16 mouse cellular contexts compared by ENCODE assay signal in the genomic region with DNA sequence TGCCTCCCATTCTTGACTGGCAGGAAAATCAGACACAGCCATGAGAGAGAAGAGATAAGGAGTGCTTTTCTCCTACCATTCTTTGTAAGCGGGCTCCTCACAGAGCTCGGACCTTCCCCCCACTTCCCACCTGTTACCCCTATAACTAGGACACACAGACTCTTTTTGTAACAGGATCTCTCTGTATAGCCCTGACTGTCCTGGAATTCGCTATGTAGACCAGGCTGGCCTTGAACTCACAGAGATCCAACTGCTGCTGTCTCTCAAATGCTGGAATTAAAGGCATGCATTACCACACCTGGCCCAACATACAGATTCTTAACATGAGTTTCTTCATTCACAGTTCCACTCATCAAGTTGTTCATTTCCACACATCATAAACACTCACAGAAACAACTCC. TPM values are rescaled to one million over a fixed set of nuclear protein-coding genes. Genes with fewer than 3 reads are reported as not detected.
A peak's percentile ranks its signal among the peaks of the same experiment; 100 is the strongest.
DNase-seq lines count a peak whose midpoint lies in the region; ATAC-seq and TF ChIP-seq lines count a peak whose summit lies in the region.
"Had no signal": no experiment of that assay in that cellular context is flagged by ENCODE, and none has a peak within 500 bp of the region (broad histone marks: within the 10 kb centered on the region; RNA-seq: fewer than 3 reads in every experiment).

No protein-coding gene starts in this region.

- no peaks in the 10 kb centered on the region for H3K27me3 ChIP-seq in heart, embryonic 14.5 days (ENCODE audit: control insufficient read depth, insufficient read depth, low read length)
- no peaks in the 10 kb centered on the region for H3K27me3 ChIP-seq in stomach, embryonic 14.5 days (ENCODE audit: control insufficient read depth, insufficient read depth, low read length)
- H3K27me3 ChIP-seq in stomach, postnatal 0 days (ENCODE audit: control insufficient read depth, insufficient read depth, low read length), result no peaks in the 10 kb centered on the region
- no peaks in the 10 kb centered on the region for H3K27me3 ChIP-seq in limb, embryonic 14.5 days (ENCODE audit: control insufficient read depth, insufficient read depth, low read length)

- peak overlapping the region; percentile 92 for H3K9ac ChIP-seq in heart, embryonic 14.5 days (ENCODE audit: low read length)
- no peak overlapping the region for H3K9ac ChIP-seq in stomach, embryonic 14.5 days (replicated peaks; ENCODE audit: low read depth, low read length)
- H3K9ac ChIP-seq in stomach, postnatal 0 days (ENCODE audit: low read length), result no peak overlapping the region
- H3K9ac ChIP-seq in limb, embryonic 14.5 days (ENCODE audit: low read depth, low read length, severe bottlenecking), result peak overlapping the region; percentile 81; the same call in 1 of the 2 replicates

- peaks cover 19 to 41% of the 10 kb centered on the region in 2 experiments for H3K4me1 ChIP-seq in heart, embryonic 14.5 days (ENCODE audit: control insufficient read depth in 2 of 2, insufficient read depth in 2 of 2, low read length in 2 of 2)
- 0 out of 2 replicates have a peak, but pooled peaks cover 8% of the 10 kb centered on the region for H3K4me1 ChIP-seq in stomach, embryonic 14.5 days (ENCODE audit: control insufficient read depth, insufficient read depth, low read length)
- no peaks in the 10 kb centered on the region for H3K4me1 ChIP-seq in stomach, postnatal 0 days (replicated peaks; ENCODE audit: control insufficient read depth, insufficient read depth)
- H3K4me1 ChIP-seq in limb, embryonic 14.5 days (ENCODE audit: control insufficient read depth, insufficient read depth, low read length), result peaks cover 26% of the 10 kb centered on the region

- WGBS in heart, embryonic 14.5 days, result 27% methylated on average over 3 of the region's 3 CpGs
- WGBS in stomach, embryonic 14.5 days, result 84% methylated on average over 3 of the region's 3 CpGs
- WGBS in stomach, postnatal 0 days, result 88% methylated on average over 3 of the region's 3 CpGs
- 83% methylated on average over 3 of the region's 3 CpGs for WGBS in limb, embryonic 14.5 days

- no peaks in the 10 kb centered on the region for H3K9me3 ChIP-seq in heart, embryonic 14.5 days (ENCODE audit: control insufficient read depth, low read length)
- no peaks in the 10 kb centered on the region for H3K9me3 ChIP-seq in stomach, embryonic 14.5 days (ENCODE audit: control insufficient read depth, low read depth, low read length)
- no peaks in the 10 kb centered on the region for H3K9me3 ChIP-seq in stomach, postnatal 0 days (ENCODE audit: control insufficient read depth, low read length)
- no peaks in the 10 kb centered on the region for H3K9me3 ChIP-seq in limb, embryonic 14.5 days (ENCODE audit: control insufficient read depth, low read length)
- H3K9me3 ChIP-seq: forebrain, embryonic 13.5 days had no signal

- ATAC-seq in heart, embryonic 14.5 days (ENCODE audit: insufficient number of reproducible peaks, insufficient read depth, low FRiP score, low read depth), result no peak
- ATAC-seq in stomach, embryonic 14.5 days (ENCODE audit: insufficient number of reproducible peaks, insufficient read depth, low FRiP score, low read depth), result no peak
- no peak for ATAC-seq in stomach, postnatal 0 days (ENCODE audit: low FRiP score, low TSS enrichment)
- no peak for ATAC-seq in limb, embryonic 14.5 days (ENCODE audit: low FRiP score, low read depth)
- ATAC-seq: CD4-positive, CD25-positive, alpha-beta regulatory T cell, adult 4 months; forebrain, embryonic 13.5 days; lung, postnatal 0 days had no signal

- TF ChIP-seq CTCF in stomach, postnatal 0 days (IDR thresholded peaks at IDR 0.05; ENCODE audit: low read depth), result no peak

- TF ChIP-seq POLR2A in limb, embryonic 14.5 days (IDR thresholded peaks at IDR 0.05; ENCODE audit: borderline replicate concordance, extremely low read depth, insufficient read depth, insufficient read length), result no peak

- no peak for DNase-seq in heart, postnatal 25 days (ENCODE audit: low spot score)
- DNase-seq in stomach, postnatal 0 days (ENCODE audit: low spot score), result no peak
- DNase-seq in limb, embryonic 14.5 days (ENCODE audit: low spot score), result no peak
- DNase-seq in testis, postnatal 14 days (ENCODE audit: low spot score), result no peak
- no peak for DNase-seq in thymus, postnatal 25 days
- DNase-seq: cerebellum, adult 9-10 months; kidney, adult 11 months; kidney, postnatal 4 days; layer of hippocampus, postnatal 36 days; right cerebral cortex, postnatal 25 days; thymus, postnatal 36 days had no signal

- peak overlapping the region; percentile 58 to 67 for H3K4me3 ChIP-seq in heart, embryonic 14.5 days (ENCODE audit: control insufficient read depth in 1 of 2, insufficient read depth in 1 of 2, low read depth in 1 of 2, low read length in 2 of 2)
- no peak overlapping the region for H3K4me3 ChIP-seq in stomach, embryonic 14.5 days (ENCODE audit: low read depth, low read length)
- no peak overlapping the region for H3K4me3 ChIP-seq in stomach, postnatal 0 days (ENCODE audit: low read depth, low read length)
- peak overlapping the region; percentile 74 for H3K4me3 ChIP-seq in limb, embryonic 14.5 days (replicated peaks; ENCODE audit: low read length)

- H3K27ac ChIP-seq in heart, embryonic 14.5 days (replicated peaks in 1 of 2; ENCODE audit: control insufficient read depth in 1 of 2, insufficient read depth in 1 of 2, low read depth in 2 of 2, low read length in 2 of 2), result peak overlapping the region; percentile 98 to 99
- H3K27ac ChIP-seq in stomach, embryonic 14.5 days (ENCODE audit: low read length), result no peak overlapping the region
- no peak overlapping the region for H3K27ac ChIP-seq in stomach, postnatal 0 days (replicated peaks)
- no peak overlapping the region for H3K27ac ChIP-seq in limb, embryonic 14.5 days (replicated peaks; ENCODE audit: low read depth, low read length)
- H3K27ac ChIP-seq: forebrain, embryonic 13.5 days had no signal

- peak overlapping the region; percentile 91 for H3K4me2 ChIP-seq in heart, embryonic 14.5 days (ENCODE audit: low read length)
- 0 out of 2 replicates have a peak overlapping the region, but pooled peaks have one; percentile 90 for H3K4me2 ChIP-seq in stomach, embryonic 14.5 days (replicated peaks; ENCODE audit: low read depth, low read length)
- H3K4me2 ChIP-seq in stomach, postnatal 0 days (replicated peaks; ENCODE audit: low read depth), result no peak overlapping the region
- H3K4me2 ChIP-seq in limb, embryonic 14.5 days (replicated peaks; ENCODE audit: low read depth, low read length, severe bottlenecking), result peak overlapping the region; percentile 85; the same call in 1 of the 2 replicates

- H3K36me3 ChIP-seq in heart, embryonic 14.5 days (ENCODE audit: control insufficient read depth, insufficient read depth, low read length), result peaks cover 27% of the 10 kb centered on the region
- no peaks in the 10 kb centered on the region for H3K36me3 ChIP-seq in stomach, embryonic 14.5 days (ENCODE audit: control insufficient read depth, insufficient read depth, low read length)
- H3K36me3 ChIP-seq in stomach, postnatal 0 days (ENCODE audit: control insufficient read depth, insufficient read depth, low read length), result no peaks in the 10 kb centered on the region
- no peaks in the 10 kb centered on the region for H3K36me3 ChIP-seq in limb, embryonic 14.5 days (ENCODE audit: control insufficient read depth, insufficient read depth, low read length)

- intact Hi-C loops in heart, postnatal 25 days (cut with DNase I), result loop anchor here (5.0 to 10.0 kb wide), 2 partner anchors 185 to 268 kb away; partner anchors contain the start of gene Mrps16

- no peak for TF ChIP-seq EP300 in stomach, postnatal 0 days (optimal IDR thresholded peaks at IDR 0.05)

RNA-seq across cellular contexts. Expression of gene Synpo2l, which starts 5.4 kb away (rescaled TPM):
- 153 and 172 TPM in 2 replicates for polyA plus RNA-seq in heart, embryonic 14.5 days (2014; fragmentation: Nextera tagmentation; extraction: Ambion mirVana)
- 100 to 1,000 TPM; 128 to 138 TPM for total RNA-seq in heart, postnatal 25 days (2021)
- polyA plus RNA-seq in stomach, embryonic 14.5 days (2014; fragmentation: Nextera tagmentation; extraction: Ambion mirVana), result 0.17 and 0.29 TPM in 2 replicates
- polyA plus RNA-seq in stomach, postnatal 0 days (2015; fragmentation: Nextera tagmentation; extraction: Ambion mirVana), result 0.30 and 0.42 TPM in 2 replicates
- 25.4 and 27.1 TPM in 2 replicates for polyA plus RNA-seq in limb, embryonic 14.5 days (2012; rRNA removed)
- 25.2 and 31.5 TPM in 2 replicates for polyA plus RNA-seq in limb, embryonic 14.5 days (2014; fragmentation: Nextera tagmentation; extraction: Ambion mirVana)
- polyA plus RNA-seq: CD4-positive, CD25-positive, alpha-beta regulatory T cell, adult 4 months had no signal

RNA-seq across cellular contexts. Expression of gene Myoz1, which starts 6.4 kb away (rescaled TPM):
- polyA plus RNA-seq in heart, embryonic 14.5 days (2014; fragmentation: Nextera tagmentation; extraction: Ambion mirVana), result 18.5 and 20.2 TPM in 2 replicates
- under 1 TPM; 0.39 to 0.67 TPM for total RNA-seq in heart, postnatal 25 days (2021)
- polyA plus RNA-seq in stomach, embryonic 14.5 days (2014; fragmentation: Nextera tagmentation; extraction: Ambion mirVana), result 0.29 TPM in 1 of 2 replicates, not detected in the other
- 0.10 TPM in 1 of 2 replicates, not detected in the other for polyA plus RNA-seq in stomach, postnatal 0 days (2015; fragmentation: Nextera tagmentation; extraction: Ambion mirVana)
- 6.9 and 8.5 TPM in 2 replicates for polyA plus RNA-seq in limb, embryonic 14.5 days (2012; rRNA removed)
- polyA plus RNA-seq in limb, embryonic 14.5 days (2014; fragmentation: Nextera tagmentation; extraction: Ambion mirVana), result 3.8 and 9.7 TPM in 2 replicates
- total RNA-seq: layer of hippocampus, postnatal 36 days had no signal
- polyA plus RNA-seq: CD4-positive, CD25-positive, alpha-beta regulatory T cell, adult 4 months; forebrain, embryonic 13.5 days had no signal

RNA-seq across cellular contexts. Expression of gene Sec24c, which starts 11.4 kb away (rescaled TPM):
- polyA plus RNA-seq in heart, embryonic 14.5 days (2014; fragmentation: Nextera tagmentation; extraction: Ambion mirVana), result 69.2 and 75.7 TPM in 2 replicates
- 100 to 1,000 TPM in 1 of 2 experiments, 10 to 100 TPM in 1; 96.8 to 107 TPM for total RNA-seq in heart, postnatal 25 days (2021)
- polyA plus RNA-seq in stomach, embryonic 14.5 days (2014; fragmentation: Nextera tagmentation; extraction: Ambion mirVana), result 86.9 and 88.1 TPM in 2 replicates
- polyA plus RNA-seq in stomach, postnatal 0 days (2015; fragmentation: Nextera tagmentation; extraction: Ambion mirVana), result 41.4 and 42.9 TPM in 2 replicates
- 149 and 207 TPM in 2 replicates for polyA plus RNA-seq in limb, embryonic 14.5 days (2012; rRNA removed)
- 77.2 and 84.0 TPM in 2 replicates for polyA plus RNA-seq in limb, embryonic 14.5 days (2014; fragmentation: Nextera tagmentation; extraction: Ambion mirVana)

RNA-seq across cellular contexts. Expression of gene Usp54, which starts 21.9 kb away (rescaled TPM):
- 5.5 and 6.1 TPM in 2 replicates for polyA plus RNA-seq in heart, embryonic 14.5 days (2014; fragmentation: Nextera tagmentation; extraction: Ambion mirVana)
- total RNA-seq in heart, postnatal 25 days (2021), result 10 to 100 TPM; 16.6 to 17.6 TPM
- 8.4 and 9.8 TPM in 2 replicates for polyA plus RNA-seq in stomach, embryonic 14.5 days (2014; fragmentation: Nextera tagmentation; extraction: Ambion mirVana)
- 3.3 and 3.4 TPM in 2 replicates for polyA plus RNA-seq in stomach, postnatal 0 days (2015; fragmentation: Nextera tagmentation; extraction: Ambion mirVana)
- 16.3 and 17.3 TPM in 2 replicates for polyA plus RNA-seq in limb, embryonic 14.5 days (2012; rRNA removed)
- polyA plus RNA-seq in limb, embryonic 14.5 days (2014; fragmentation: Nextera tagmentation; extraction: Ambion mirVana), result 9.6 and 11.0 TPM in 2 replicates

RNA-seq across cellular contexts. Expression of gene Fut11, which starts 32.0 kb away (rescaled TPM):
- 16.5 and 17.8 TPM in 2 replicates for polyA plus RNA-seq in heart, embryonic 14.5 days (2014; fragmentation: Nextera tagmentation; extraction: Ambion mirVana)
- 1 to 10 TPM; 6.0 to 7.4 TPM for total RNA-seq in heart, postnatal 25 days (2021)
- polyA plus RNA-seq in stomach, embryonic 14.5 days (2014; fragmentation: Nextera tagmentation; extraction: Ambion mirVana), result 20.5 and 20.7 TPM in 2 replicates
- 13.0 and 13.7 TPM in 2 replicates for polyA plus RNA-seq in stomach, postnatal 0 days (2015; fragmentation: Nextera tagmentation; extraction: Ambion mirVana)
- 22.6 and 26.7 TPM in 2 replicates for polyA plus RNA-seq in limb, embryonic 14.5 days (2012; rRNA removed)
- 26.9 and 29.2 TPM in 2 replicates for polyA plus RNA-seq in limb, embryonic 14.5 days (2014; fragmentation: Nextera tagmentation; extraction: Ambion mirVana)

Comparison
In these comparisons a context has a peak if more than half of its experiments do, and no peak if none do; other contexts are left out.
1. H3K27ac ChIP-seq: peak in heart, embryonic 14.5 days (2 of 2); none in stomach, embryonic 14.5 days (single experiment), stomach, postnatal 0 days (single experiment) and limb, embryonic 14.5 days (single experiment).
2. H3K4me3 ChIP-seq: peak in heart, embryonic 14.5 days (2 of 2) and limb, embryonic 14.5 days (single experiment); none in stomach, embryonic 14.5 days (single experiment) and stomach, postnatal 0 days (single experiment).
3. H3K9ac ChIP-seq: peak in heart, embryonic 14.5 days (single experiment) and limb, embryonic 14.5 days (single experiment); none in stomach, embryonic 14.5 days (single experiment) and stomach, postnatal 0 days (single experiment).
4. RNA of gene Synpo2l, which starts 5.4 kb away (polyA plus RNA-seq): 153 to 172 TPM in heart, embryonic 14.5 days and 25.2 to 31.5 TPM in limb, embryonic 14.5 days; 0.30 to 0.42 TPM in stomach, postnatal 0 days and 0.17 to 0.29 TPM in stomach, embryonic 14.5 days; every median in the first group is over 10 times any median in the second.